ENCODE assay signal across 24 mouse cellular contexts in the genomic region with DNA sequence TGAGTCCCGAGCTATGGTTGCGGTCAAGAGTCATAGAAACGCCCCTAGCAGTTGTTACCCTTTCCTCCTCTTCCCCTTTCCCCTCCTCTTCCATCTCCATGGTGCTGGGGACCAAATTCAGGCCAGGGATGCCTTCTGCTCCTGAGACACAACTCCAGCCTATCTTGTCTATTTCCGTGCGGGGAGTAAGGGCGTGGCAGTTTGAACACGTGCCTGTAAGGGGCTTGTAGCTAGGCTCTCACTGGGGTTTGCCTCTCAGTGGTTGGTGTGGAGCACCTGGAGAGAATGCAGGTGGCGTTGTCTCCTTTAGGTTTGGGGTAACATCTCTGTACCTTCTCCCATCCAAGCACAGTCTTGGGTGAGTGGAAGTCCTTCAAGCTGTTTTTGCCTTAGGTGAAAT. TPM values are rescaled to one million over a fixed set of nuclear protein-coding genes. Genes with fewer than 3 reads are reported as not detected.
DNase-seq lines count a peak whose midpoint lies in the region; ATAC-seq and TF ChIP-seq lines count a peak whose summit lies in the region.
"Had no signal": no experiment of that assay in that cellular context is flagged by ENCODE, and none has a peak within 500 bp of the region (broad histone marks: within the 10 kb centered on the region; RNA-seq: fewer than 3 reads in every experiment).

No protein-coding gene starts in this region.

- no peak for TF ChIP-seq POLR2A in limb, embryonic 14.5 days (IDR thresholded peaks at IDR 0.05; ENCODE audit: borderline replicate concordance, extremely low read depth, insufficient read depth, insufficient read length)

- no peak overlapping the region for H3K4me3 ChIP-seq in heart, embryonic 13.5 days
- H3K4me3 ChIP-seq in heart, embryonic 11.5 days (ENCODE audit: low read depth, low read length), result no peak overlapping the region
- H3K4me3 ChIP-seq in midbrain, embryonic 11.5 days (ENCODE audit: low read depth, low read length), result no peak overlapping the region
- no peak overlapping the region for H3K4me3 ChIP-seq in midbrain, embryonic 14.5 days (replicated peaks; ENCODE audit: low read depth, low read length)
- H3K4me3 ChIP-seq in limb, embryonic 14.5 days (replicated peaks; ENCODE audit: low read length), result peak overlapping the region; percentile 37
- H3K4me3 ChIP-seq in lung, postnatal 0 days (ENCODE audit: low read depth, low read length), result no peak overlapping the region
- H3K4me3 ChIP-seq: erythroblast, embryonic 14.5 days had no signal

- peaks cover 93% of the 10 kb centered on the region for H3K27me3 ChIP-seq in heart, embryonic 13.5 days (replicated peaks)
- H3K27me3 ChIP-seq in heart, embryonic 11.5 days (ENCODE audit: control insufficient read depth, insufficient read depth, low read length), result peaks cover 76% of the 10 kb centered on the region
- peaks cover 80% of the 10 kb centered on the region for H3K27me3 ChIP-seq in midbrain, embryonic 11.5 days (ENCODE audit: control insufficient read depth, insufficient read depth, low read length)
- H3K27me3 ChIP-seq in midbrain, embryonic 14.5 days (ENCODE audit: control insufficient read depth, insufficient read depth, low read length), result peaks cover 79% of the 10 kb centered on the region
- H3K27me3 ChIP-seq in limb, embryonic 14.5 days (ENCODE audit: control insufficient read depth, insufficient read depth, low read length), result peaks cover 77% of the 10 kb centered on the region
- H3K27me3 ChIP-seq in lung, postnatal 0 days (replicated peaks; ENCODE audit: insufficient read depth, low read length), result peaks cover 64% of the 10 kb centered on the region

- 13% methylated on average over 8 of the region's 8 CpGs for whole genome bisulfite sequencing in heart, embryonic 13.5 days
- WGBS in heart, embryonic 11.5 days (ENCODE audit: insufficient replicate concordance), result 11% methylated on average over 8 of the region's 8 CpGs
- 7% methylated on average over 8 of the region's 8 CpGs for WGBS in midbrain, embryonic 11.5 days
- 5% methylated on average over 8 of the region's 8 CpGs for WGBS in midbrain, embryonic 14.5 days
- WGBS in limb, embryonic 14.5 days, result 7% methylated on average over 8 of the region's 8 CpGs
- WGBS in lung, postnatal 0 days, result 9% methylated on average over 8 of the region's 8 CpGs

- no peak for ATAC-seq in heart, embryonic 13.5 days (ENCODE audit: extremely low read depth, insufficient number of reproducible peaks, low FRiP score, low TSS enrichment)
- no peak for ATAC-seq in heart, embryonic 11.5 days (replicated peaks; ENCODE audit: insufficient number of reproducible peaks, low FRiP score, low TSS enrichment)
- ATAC-seq in midbrain, embryonic 11.5 days (ENCODE audit: low FRiP score), result no peak
- ATAC-seq in midbrain, embryonic 14.5 days (ENCODE audit: low FRiP score, low TSS enrichment), result no peak
- ATAC-seq in limb, embryonic 14.5 days (ENCODE audit: low FRiP score, low read depth), result no peak
- ATAC-seq in lung, postnatal 0 days, result no peak
- ATAC-seq: inflammation-experienced regulatory T-cells, adult 6 months had no signal

- H3K4me2 ChIP-seq in heart, embryonic 13.5 days, result peak overlapping the region; percentile 76; the same call in 1 of the 2 replicates
- H3K4me2 ChIP-seq in heart, embryonic 11.5 days, result no peak overlapping the region
- no peak overlapping the region; the same call in 1 of the 2 replicates for H3K4me2 ChIP-seq in midbrain, embryonic 11.5 days
- H3K4me2 ChIP-seq in midbrain, embryonic 14.5 days (ENCODE audit: low read length), result no peak overlapping the region
- no peak overlapping the region for H3K4me2 ChIP-seq in limb, embryonic 14.5 days (replicated peaks; ENCODE audit: low read depth, low read length, severe bottlenecking)
- H3K4me2 ChIP-seq in lung, postnatal 0 days (replicated peaks; ENCODE audit: low read depth, low read length), result no peak overlapping the region

- peak; percentile 87 for DNase-seq in midbrain, embryonic 11.5 days (ENCODE audit: low spot score, missing footprints)
- DNase-seq in midbrain, embryonic 14.5 days, result no peak
- DNase-seq in R1 (ENCODE audit: low read depth, low spot score), result peak; percentile 29
- no peak for DNase-seq in limb, embryonic 14.5 days (ENCODE audit: low spot score)
- DNase-seq in lung, postnatal 0 days (ENCODE audit: low spot score), result no peak
- no peak for DNase-seq in cerebellum, postnatal 14 days
- DNase-seq: adrenal gland, postnatal 14 days; B cell, adult 2 months; cerebellum, adult 2 months; gastrocnemius, postnatal 10 days; lung, adult 18-20 months; lung, postnatal 4 days; right cerebral cortex, adult 18-20 months; spleen, adult 18-20 months; thymus, postnatal 4 days had no signal

- no peaks in the 10 kb centered on the region for H3K36me3 ChIP-seq in heart, embryonic 13.5 days
- H3K36me3 ChIP-seq in heart, embryonic 11.5 days (ENCODE audit: control insufficient read depth, insufficient read depth, low read length), result no peaks in the 10 kb centered on the region
- no peaks in the 10 kb centered on the region; the same call in 1 of the 2 replicates for H3K36me3 ChIP-seq in midbrain, embryonic 11.5 days (ENCODE audit: control insufficient read depth, insufficient read depth, low read length)
- H3K36me3 ChIP-seq in midbrain, embryonic 14.5 days (ENCODE audit: control insufficient read depth, insufficient read depth, low read length), result no peaks in the 10 kb centered on the region
- no peaks in the 10 kb centered on the region for H3K36me3 ChIP-seq in limb, embryonic 14.5 days (ENCODE audit: control insufficient read depth, insufficient read depth, low read length)
- no peaks in the 10 kb centered on the region for H3K36me3 ChIP-seq in lung, postnatal 0 days (ENCODE audit: insufficient read depth, low read length)
- H3K36me3 ChIP-seq: G1E; heart, embryonic 15.5 days; limb, embryonic 15.5 days had no signal

- no peaks in the 10 kb centered on the region for H3K9me3 ChIP-seq in heart, embryonic 13.5 days
- H3K9me3 ChIP-seq in heart, embryonic 11.5 days (replicated peaks; ENCODE audit: control insufficient read depth, low read length), result no peaks in the 10 kb centered on the region
- no peaks in the 10 kb centered on the region for H3K9me3 ChIP-seq in midbrain, embryonic 11.5 days (ENCODE audit: control insufficient read depth, low read length)
- H3K9me3 ChIP-seq in midbrain, embryonic 14.5 days (ENCODE audit: control insufficient read depth, low read length), result no peaks in the 10 kb centered on the region
- H3K9me3 ChIP-seq in limb, embryonic 14.5 days (ENCODE audit: control insufficient read depth, low read length), result no peaks in the 10 kb centered on the region
- H3K9me3 ChIP-seq in lung, postnatal 0 days (ENCODE audit: low read length), result no peaks in the 10 kb centered on the region
- H3K9me3 ChIP-seq: G1E; heart, embryonic 15.5 days; limb, embryonic 15.5 days had no signal

- no peak for TF ChIP-seq CTCF in lung, postnatal 0 days (IDR thresholded peaks at IDR 0.05)

- no peak for TF ChIP-seq EP300 in lung, postnatal 0 days (IDR thresholded peaks at IDR 0.05)

- peaks cover 55% of the 10 kb centered on the region for H3K4me1 ChIP-seq in heart, embryonic 13.5 days
- peaks cover 9% of the 10 kb centered on the region for H3K4me1 ChIP-seq in heart, embryonic 11.5 days (ENCODE audit: control insufficient read depth, insufficient read depth, low read length)
- H3K4me1 ChIP-seq in midbrain, embryonic 11.5 days (ENCODE audit: control insufficient read depth, insufficient read depth, low read length), result peaks cover 13% of the 10 kb centered on the region
- H3K4me1 ChIP-seq in midbrain, embryonic 14.5 days (ENCODE audit: control insufficient read depth, insufficient read depth, low read length), result peaks cover 10% of the 10 kb centered on the region; the same call in 1 of the 2 replicates
- H3K4me1 ChIP-seq in limb, embryonic 14.5 days (ENCODE audit: control insufficient read depth, insufficient read depth, low read length), result peaks cover 6% of the 10 kb centered on the region; the same call in 1 of the 2 replicates
- peaks cover 9% of the 10 kb centered on the region; the same call in 1 of the 2 replicates for H3K4me1 ChIP-seq in lung, postnatal 0 days (ENCODE audit: insufficient read depth, low read depth, low read length)

- H3K9ac ChIP-seq in heart, embryonic 13.5 days, result no peak overlapping the region
- H3K9ac ChIP-seq in heart, embryonic 11.5 days (ENCODE audit: low read depth, low read length), result no peak overlapping the region
- H3K9ac ChIP-seq in midbrain, embryonic 11.5 days (ENCODE audit: low read length), result no peak overlapping the region
- H3K9ac ChIP-seq in midbrain, embryonic 14.5 days (replicated peaks; ENCODE audit: low read length), result no peak overlapping the region
- no peak overlapping the region for H3K9ac ChIP-seq in limb, embryonic 14.5 days (ENCODE audit: low read depth, low read length, severe bottlenecking)
- no peak overlapping the region for H3K9ac ChIP-seq in lung, postnatal 0 days (replicated peaks; ENCODE audit: low read depth)
- H3K9ac ChIP-seq: limb, embryonic 15.5 days had no signal

- no peak overlapping the region for H3K27ac ChIP-seq in heart, embryonic 13.5 days (replicated peaks)
- no peak overlapping the region for H3K27ac ChIP-seq in heart, embryonic 11.5 days (ENCODE audit: low read depth, low read length)
- H3K27ac ChIP-seq in midbrain, embryonic 11.5 days (ENCODE audit: low read depth, low read length), result no peak overlapping the region
- H3K27ac ChIP-seq in midbrain, embryonic 14.5 days (replicated peaks; ENCODE audit: low read depth, low read length), result no peak overlapping the region
- no peak overlapping the region for H3K27ac ChIP-seq in limb, embryonic 14.5 days (replicated peaks; ENCODE audit: low read depth, low read length)
- no peak overlapping the region for H3K27ac ChIP-seq in lung, postnatal 0 days (ENCODE audit: low read length)
- H3K27ac ChIP-seq: heart, embryonic 15.5 days; layer of hippocampus, adult 2 months; limb, embryonic 15.5 days had no signal

RNA-seq across cellular contexts. Expression of gene Avp, which starts 2.6 kb away (rescaled TPM):
- polyA plus RNA-seq in heart, embryonic 13.5 days (2015; fragmentation: Nextera tagmentation; extraction: Ambion mirVana), result not detected in 2 replicates
- 1.1 and 1.3 TPM in 2 replicates for polyA plus RNA-seq in heart, embryonic 11.5 days (2014; fragmentation: Nextera tagmentation; extraction: Ambion mirVana)
- not detected in 2 replicates for polyA plus RNA-seq in midbrain, embryonic 11.5 days (2014; fragmentation: Nextera tagmentation; extraction: Ambion mirVana)
- 0.70 TPM in 1 of 2 replicates, not detected in the other for polyA plus RNA-seq in midbrain, embryonic 14.5 days (2014; fragmentation: Nextera tagmentation; extraction: Ambion mirVana)
- 0.13 TPM in 1 of 2 replicates, not detected in the other for polyA plus RNA-seq in limb, embryonic 14.5 days (2012; rRNA removed)
- polyA plus RNA-seq in limb, embryonic 14.5 days (2014; fragmentation: Nextera tagmentation; extraction: Ambion mirVana), result not detected in 2 replicates
- not detected in 2 replicates for polyA plus RNA-seq in lung, postnatal 0 days (2015; fragmentation: Nextera tagmentation; extraction: Ambion mirVana)
- polyA plus RNA-seq: cerebellum, adult 2 months; erythroblast, embryonic 14.5 days; G1E; heart, embryonic 15.5 days; inflammation-experienced regulatory T-cells, adult 6 months; kidney, embryonic 16.5 days; limb, embryonic 15.5 days had no signal

RNA-seq across cellular contexts. Expression of gene Oxt, which starts 3.8 kb away (rescaled TPM):
- not detected in 2 replicates for polyA plus RNA-seq in heart, embryonic 13.5 days (2015; fragmentation: Nextera tagmentation; extraction: Ambion mirVana)
- polyA plus RNA-seq in heart, embryonic 11.5 days (2014; fragmentation: Nextera tagmentation; extraction: Ambion mirVana), result not detected in 2 replicates
- polyA plus RNA-seq in midbrain, embryonic 11.5 days (2014; fragmentation: Nextera tagmentation; extraction: Ambion mirVana), result not detected in 2 replicates
- polyA plus RNA-seq in midbrain, embryonic 14.5 days (2014; fragmentation: Nextera tagmentation; extraction: Ambion mirVana), result 0.59 TPM in 1 of 2 replicates, not detected in the other
- 0.19 and 0.68 TPM in 2 replicates for polyA plus RNA-seq in limb, embryonic 14.5 days (2012; rRNA removed)
- not detected in 2 replicates for polyA plus RNA-seq in limb, embryonic 14.5 days (2014; fragmentation: Nextera tagmentation; extraction: Ambion mirVana)
- not detected in 2 replicates for polyA plus RNA-seq in lung, postnatal 0 days (2015; fragmentation: Nextera tagmentation; extraction: Ambion mirVana)
- polyA plus RNA-seq: erythroblast, embryonic 14.5 days; G1E; heart, embryonic 15.5 days; inflammation-experienced regulatory T-cells, adult 6 months; limb, embryonic 15.5 days had no signal

RNA-seq across cellular contexts. Expression of gene Mrps26, which starts 16.2 kb away (rescaled TPM):
- 71.8 and 72.3 TPM in 2 replicates for polyA plus RNA-seq in heart, embryonic 13.5 days (2015; fragmentation: Nextera tagmentation; extraction: Ambion mirVana)
- 78.4 and 79.9 TPM in 2 replicates for polyA plus RNA-seq in heart, embryonic 11.5 days (2014; fragmentation: Nextera tagmentation; extraction: Ambion mirVana)
- polyA plus RNA-seq in midbrain, embryonic 11.5 days (2014; fragmentation: Nextera tagmentation; extraction: Ambion mirVana), result 75.2 and 78.6 TPM in 2 replicates
- 98.4 and 112 TPM in 2 replicates for polyA plus RNA-seq in midbrain, embryonic 14.5 days (2014; fragmentation: Nextera tagmentation; extraction: Ambion mirVana)
- 57.7 and 77.9 TPM in 2 replicates for polyA plus RNA-seq in limb, embryonic 14.5 days (2012; rRNA removed)
- polyA plus RNA-seq in limb, embryonic 14.5 days (2014; fragmentation: Nextera tagmentation; extraction: Ambion mirVana), result 102 and 104 TPM in 2 replicates
- 61.0 and 64.0 TPM in 2 replicates for polyA plus RNA-seq in lung, postnatal 0 days (2015; fragmentation: Nextera tagmentation; extraction: Ambion mirVana)

RNA-seq across cellular contexts. Expression of gene Fastkd5, which starts 50.0 kb away (rescaled TPM):
- 11.9 and 12.0 TPM in 2 replicates for polyA plus RNA-seq in heart, embryonic 13.5 days (2015; fragmentation: Nextera tagmentation; extraction: Ambion mirVana)
- 18.8 and 19.7 TPM in 2 replicates for polyA plus RNA-seq in heart, embryonic 11.5 days (2014; fragmentation: Nextera tagmentation; extraction: Ambion mirVana)
- 19.7 and 23.3 TPM in 2 replicates for polyA plus RNA-seq in midbrain, embryonic 11.5 days (2014; fragmentation: Nextera tagmentation; extraction: Ambion mirVana)
- polyA plus RNA-seq in midbrain, embryonic 14.5 days (2014; fragmentation: Nextera tagmentation; extraction: Ambion mirVana), result 7.4 and 13.8 TPM in 2 replicates
- polyA plus RNA-seq in limb, embryonic 14.5 days (2012; rRNA removed), result 5.7 and 6.1 TPM in 2 replicates
- 14.2 and 15.0 TPM in 2 replicates for polyA plus RNA-seq in limb, embryonic 14.5 days (2014; fragmentation: Nextera tagmentation; extraction: Ambion mirVana)
- 4.8 and 5.9 TPM in 2 replicates for polyA plus RNA-seq in lung, postnatal 0 days (2015; fragmentation: Nextera tagmentation; extraction: Ambion mirVana)

RNA-seq across cellular contexts. Expression of gene Ubox5, which starts 50.0 kb away (rescaled TPM):
- polyA plus RNA-seq in heart, embryonic 13.5 days (2015; fragmentation: Nextera tagmentation; extraction: Ambion mirVana), result 7.3 TPM in 2 replicates
- polyA plus RNA-seq in heart, embryonic 11.5 days (2014; fragmentation: Nextera tagmentation; extraction: Ambion mirVana), result 8.9 and 10.4 TPM in 2 replicates
- 16.6 and 18.4 TPM in 2 replicates for polyA plus RNA-seq in midbrain, embryonic 11.5 days (2014; fragmentation: Nextera tagmentation; extraction: Ambion mirVana)
- polyA plus RNA-seq in midbrain, embryonic 14.5 days (2014; fragmentation: Nextera tagmentation; extraction: Ambion mirVana), result 10.6 and 13.0 TPM in 2 replicates
- 11.8 and 14.1 TPM in 2 replicates for polyA plus RNA-seq in limb, embryonic 14.5 days (2012; rRNA removed)
- polyA plus RNA-seq in limb, embryonic 14.5 days (2014; fragmentation: Nextera tagmentation; extraction: Ambion mirVana), result 14.3 and 15.0 TPM in 2 replicates
- polyA plus RNA-seq in lung, postnatal 0 days (2015; fragmentation: Nextera tagmentation; extraction: Ambion mirVana), result 4.4 TPM in 2 replicates

Comparison
In these comparisons a context has a peak if more than half of its experiments do, and no peak if none do; other contexts are left out.
1. DNase-seq: peak in midbrain, embryonic 11.5 days (single experiment) and R1 (single experiment); none in midbrain, embryonic 14.5 days (single experiment), limb, embryonic 14.5 days (single experiment), lung, postnatal 0 days (single experiment) and cerebellum, postnatal 14 days (0 of 2).